Mouse (Mus musculus) right cerebral cortex, adult 18-20 months (tissue): ENCODE data around the gene Vmn2r109.
"Not testable (repeated sequence)": the region's sequence is repeated elsewhere in the genome, so short reads cannot be mapped to it uniquely, and the experiment has no call there.

ENCODE experiments used
- DNase-seq: peaks from one replicate; pipeline ENCODE4 v3.0.0; 2022; ENCODE audit warnings: mixed read lengths

Gene Vmn2r109

GRCm38 (mm10) chr17:20564656-20565055 lies at the start of gene Vmn2r109:
TSS of gene Vmn2r109 (minus strand) at chr17:20564756.
- no peak for DNase-seq

DNA sequence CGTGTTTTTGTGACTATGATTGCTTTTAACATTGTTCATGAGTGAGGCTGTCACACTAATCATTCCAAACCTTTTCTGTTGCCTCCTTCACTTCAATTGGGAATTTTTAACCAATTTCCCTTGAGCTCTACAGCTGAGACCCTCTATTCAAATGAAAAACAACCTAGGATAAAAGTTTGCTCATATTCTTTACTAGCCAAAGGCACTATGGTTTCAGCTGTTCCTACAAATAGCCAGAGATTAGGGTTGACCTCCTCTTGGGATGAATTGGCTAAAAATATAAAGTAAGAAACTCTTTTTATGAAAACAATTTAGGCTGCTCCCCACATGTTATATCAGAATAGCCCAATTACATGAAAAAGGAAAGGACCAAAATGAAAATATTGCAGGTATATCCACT lies 31.8 kb upstream of the Vmn2r109 start, which contains the start of gene Vmn2r110:
Vmn2r110 (minus strand) TSS at position 101 of the 400 bp plus-strand sequence.
- no peak for DNase-seq

DNA sequence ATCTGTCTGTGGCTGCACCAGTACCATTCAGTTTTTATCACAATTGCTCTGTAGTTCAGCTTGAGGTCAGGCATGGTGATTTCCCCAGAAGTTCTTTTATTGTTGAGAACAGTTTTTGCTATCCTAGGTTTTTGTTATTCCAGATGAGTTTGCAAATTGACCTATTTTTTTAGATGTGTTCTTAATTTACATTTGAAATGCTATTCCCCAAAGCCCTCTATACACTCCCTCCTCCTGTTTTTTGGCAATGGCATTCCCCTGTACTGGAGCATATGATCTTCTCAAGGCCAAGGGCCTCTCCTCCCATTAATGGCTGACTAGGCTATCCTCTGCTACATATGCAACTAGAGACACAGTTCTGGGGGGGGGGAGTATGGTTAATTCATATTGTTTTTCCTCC lies 56.3 kb downstream of the Vmn2r109 start:
- DNase-seq, result not testable (repeated sequence)

GRCm38 (mm10) chr17:20497858-20498257 lies 66.7 kb downstream of the Vmn2r109 start, which contains the start of gene Vmn1r225:
TSS of gene Vmn1r225 (plus strand) at chr17:20498158.
- DNase-seq, result no peak
